Mouse (Mus musculus): Measurements from ENCODE around the gene Ube2j2. TPM values are rescaled to one million over a fixed set of nuclear protein-coding genes. Genes with fewer than 3 reads are reported as not detected.

The Ube2j2 gene
- polyA plus RNA-seq, 1 experiment from 2014 or later, result 118 TPM

DNA sequence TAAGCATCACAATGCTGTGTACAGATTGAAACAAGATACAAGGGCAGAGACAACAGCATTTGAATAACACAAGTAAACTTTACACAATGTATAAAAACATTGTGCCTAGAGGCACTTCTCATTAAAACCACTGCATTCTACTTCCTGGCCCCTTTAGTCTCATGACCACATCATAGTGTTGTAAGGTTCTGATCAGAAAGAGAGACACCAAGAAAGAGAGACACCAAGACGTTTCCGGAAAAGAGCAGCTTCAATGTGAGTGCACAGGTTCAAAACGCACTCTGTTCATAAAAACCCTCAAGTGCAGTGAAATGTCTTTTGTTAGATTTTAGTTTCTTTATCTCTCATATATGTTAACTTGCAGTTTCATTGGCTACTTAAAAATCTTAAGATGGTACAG is 60.5 kb downstream of the Ube2j2 start:
- H3K36me3 ChIP-seq (replicated peaks), result peaks cover 72% of the 10 kb centered on the region
- H3K4me2 ChIP-seq, result no peak overlapping the region
- no peaks in the 10 kb centered on the region for H3K27me3 ChIP-seq (replicated peaks)
- no peak overlapping the region for H3K9ac ChIP-seq
- H3K27ac ChIP-seq, result no peak overlapping the region
- no peaks in the 10 kb centered on the region for H3K9me3 ChIP-seq
- ATAC-seq (replicated peaks), result no peak
- WGBS, result 91% methylated on average over 3 of the region's 3 CpGs
- H3K4me1 ChIP-seq, result no peaks in the 10 kb centered on the region
- no peak overlapping the region for H3K4me3 ChIP-seq

DNA sequence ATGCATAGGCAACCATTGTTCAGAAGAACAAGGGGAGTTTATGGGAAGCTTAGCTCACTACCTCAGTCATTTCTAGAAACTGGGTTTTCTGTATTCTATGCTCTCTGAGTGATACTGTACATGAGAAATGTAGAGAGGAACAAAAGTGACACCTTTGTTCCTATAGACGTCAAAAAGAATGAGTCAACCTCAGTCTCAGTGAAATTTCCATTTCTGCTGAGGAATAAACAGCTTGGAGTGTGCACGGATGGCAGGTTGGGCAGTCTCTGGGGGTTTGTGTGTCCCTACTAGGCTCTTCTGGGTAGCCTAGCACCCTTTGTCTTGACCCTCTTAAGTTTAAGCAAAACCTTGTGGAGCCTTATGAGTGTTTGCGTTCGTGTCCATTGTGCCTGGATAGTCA is 64.7 kb downstream of the Ube2j2 start:
- H3K4me2 ChIP-seq, result no peak overlapping the region
- ATAC-seq (replicated peaks), result no peak
- no peak overlapping the region for H3K4me3 ChIP-seq
- H3K9me3 ChIP-seq, result no peaks in the 10 kb centered on the region
- no peaks in the 10 kb centered on the region for H3K4me1 ChIP-seq
- 94% methylated on average over 4 of the region's 4 CpGs for WGBS
- no peaks in the 10 kb centered on the region for H3K27me3 ChIP-seq (replicated peaks)
- peaks cover 74% of the 10 kb centered on the region for H3K36me3 ChIP-seq (replicated peaks)
- no peak overlapping the region for H3K27ac ChIP-seq
- H3K9ac ChIP-seq, result no peak overlapping the region

Small RNAs within 50 kb of the gene (microRNA-seq; reads per million reads assigned to microRNA genes)
- not detected for gene Gm22991

Other genes with a start within 250 kb of the Ube2j2 start
- gene Fndc10, start 249.5 kb upstream of the Ube2j2 start, polyA plus RNA-seq (2015; fragmentation: Nextera tagmentation; extraction: Ambion mirVana), result 15.7 and 17.1 TPM in 2 replicates
- 151 and 155 TPM in 2 replicates for gene Ssu72, start 239.0 kb upstream of the Ube2j2 start, polyA plus RNA-seq (2015; fragmentation: Nextera tagmentation; extraction: Ambion mirVana)
- gene Tmem240, start 209.0 kb upstream of the Ube2j2 start, polyA plus RNA-seq (2015; fragmentation: Nextera tagmentation; extraction: Ambion mirVana), result 24.8 and 24.9 TPM in 2 replicates
- gene Atad3a, start 182.7 kb upstream of the Ube2j2 start, polyA plus RNA-seq (2015; fragmentation: Nextera tagmentation; extraction: Ambion mirVana), result 93.4 and 99.2 TPM in 2 replicates
- 31.5 and 33.5 TPM in 2 replicates for gene Vwa1, start 169.1 kb upstream of the Ube2j2 start, polyA plus RNA-seq (2015; fragmentation: Nextera tagmentation; extraction: Ambion mirVana)
- gene Tmem88b, start 158.0 kb upstream of the Ube2j2 start, polyA plus RNA-seq (2015; fragmentation: Nextera tagmentation; extraction: Ambion mirVana), result 0.93 and 1.2 TPM in 2 replicates
- gene Ankrd65, start 153.4 kb upstream of the Ube2j2 start, polyA plus RNA-seq (2015; fragmentation: Nextera tagmentation; extraction: Ambion mirVana), result not detected in 2 replicates
- gene Mrpl20, start 141.0 kb upstream of the Ube2j2 start, polyA plus RNA-seq (2015; fragmentation: Nextera tagmentation; extraction: Ambion mirVana), result 242 and 244 TPM in 2 replicates
- gene Ccnl2, start 131.3 kb upstream of the Ube2j2 start, polyA plus RNA-seq (2015; fragmentation: Nextera tagmentation; extraction: Ambion mirVana), result 155 and 164 TPM in 2 replicates
- gene Aurkaip1, start 112.6 kb upstream of the Ube2j2 start, polyA plus RNA-seq (2015; fragmentation: Nextera tagmentation; extraction: Ambion mirVana), result 128 and 129 TPM in 2 replicates
- 23.4 and 32.6 TPM in 2 replicates for gene Mxra8, start 104.2 kb upstream of the Ube2j2 start, polyA plus RNA-seq (2015; fragmentation: Nextera tagmentation; extraction: Ambion mirVana)
- gene Dvl1, start 96.4 kb upstream of the Ube2j2 start, polyA plus RNA-seq (2015; fragmentation: Nextera tagmentation; extraction: Ambion mirVana), result 30.9 and 37.0 TPM in 2 replicates
- gene Tas1r3, start 80.5 kb upstream of the Ube2j2 start, polyA plus RNA-seq (2015; fragmentation: Nextera tagmentation; extraction: Ambion mirVana), result 0.61 and 0.72 TPM in 2 replicates
- gene Cptp, start 74.4 kb upstream of the Ube2j2 start, polyA plus RNA-seq (2015; fragmentation: Nextera tagmentation; extraction: Ambion mirVana), result 28.1 and 29.1 TPM in 2 replicates
- 80.6 and 83.6 TPM in 2 replicates for gene Ints11, start 74.3 kb upstream of the Ube2j2 start, polyA plus RNA-seq (2015; fragmentation: Nextera tagmentation; extraction: Ambion mirVana)
- 60.1 and 66.6 TPM in 2 replicates for gene Pusl1, start 52.0 kb upstream of the Ube2j2 start, polyA plus RNA-seq (2015; fragmentation: Nextera tagmentation; extraction: Ambion mirVana)
- gene Acap3, start 52.0 kb upstream of the Ube2j2 start, polyA plus RNA-seq (2015; fragmentation: Nextera tagmentation; extraction: Ambion mirVana), result 88.3 and 89.8 TPM in 2 replicates
- gene C1qtnf12, start 18.5 kb downstream of the Ube2j2 start, polyA plus RNA-seq (2015; fragmentation: Nextera tagmentation; extraction: Ambion mirVana), result 6.8 and 9.5 TPM in 2 replicates
- gene B3galt6, start 48.8 kb downstream of the Ube2j2 start, polyA plus RNA-seq (2015; fragmentation: Nextera tagmentation; extraction: Ambion mirVana), result 38.5 and 38.9 TPM in 2 replicates
- gene Sdf4, start 49.0 kb downstream of the Ube2j2 start, polyA plus RNA-seq (2015; fragmentation: Nextera tagmentation; extraction: Ambion mirVana), result 113 and 118 TPM in 2 replicates
- gene Tnfrsf4, start 70.0 kb downstream of the Ube2j2 start, polyA plus RNA-seq (2015; fragmentation: Nextera tagmentation; extraction: Ambion mirVana), result 0.56 and 0.83 TPM in 2 replicates
- gene Tnfrsf18, start 82.3 kb downstream of the Ube2j2 start, polyA plus RNA-seq (2015; fragmentation: Nextera tagmentation; extraction: Ambion mirVana), result 3.2 and 3.6 TPM in 2 replicates
- not detected in 2 replicates for gene Ttll10, start 115.6 kb downstream of the Ube2j2 start, polyA plus RNA-seq (2015; fragmentation: Nextera tagmentation; extraction: Ambion mirVana)
- gene 9430015G10Rik, start 166.2 kb downstream of the Ube2j2 start, polyA plus RNA-seq (2015; fragmentation: Nextera tagmentation; extraction: Ambion mirVana), result 37.6 TPM in 2 replicates
- gene Rnf223, start 186.7 kb downstream of the Ube2j2 start, polyA plus RNA-seq (2015; fragmentation: Nextera tagmentation; extraction: Ambion mirVana), result 0.62 and 0.83 TPM in 2 replicates